Mouse (Mus musculus) cerebellum, adult 9-10 months (tissue): Measurements from ENCODE around the gene Slc25a53.
A peak's percentile ranks its signal among the peaks of the same experiment; 100 is the strongest.
"Not testable (repeated sequence)": the region's sequence is repeated elsewhere in the genome, so short reads cannot be mapped to it uniquely, and the experiment has no call there.

Experiments used
- DNase-seq: peaks from one replicate; pipeline ENCODE4 v3.0.0; 2022

The Slc25a53 gene

DNA sequence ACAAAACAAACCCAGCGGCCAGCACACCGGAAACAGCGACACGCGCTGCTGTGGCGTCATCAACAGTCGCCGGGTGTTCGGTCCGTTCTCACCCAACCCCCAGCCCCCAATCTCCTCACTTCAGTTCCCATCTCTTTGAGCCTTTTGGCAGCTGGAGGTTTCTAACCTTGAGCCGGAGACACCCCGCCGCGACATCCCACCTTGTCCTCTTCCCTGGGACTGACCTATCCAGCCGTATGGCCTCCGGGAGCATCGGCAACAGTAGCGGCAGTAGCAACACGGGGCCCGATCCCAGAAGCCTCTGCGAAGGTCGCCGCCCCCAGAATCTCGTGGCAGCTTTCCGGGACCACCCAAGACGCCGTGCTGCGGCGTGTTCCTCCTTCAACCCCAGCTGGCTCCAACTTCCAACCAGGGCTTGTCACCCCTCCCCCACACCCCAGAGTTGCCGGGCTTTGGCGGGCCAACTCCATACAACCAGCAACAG is at the start of gene Slc25a53:
Gene Slc25a53 (minus strand): TSS at position 303 of the 484 bp plus-strand sequence.
- DNase-seq, result peak; percentile 76

DNA sequence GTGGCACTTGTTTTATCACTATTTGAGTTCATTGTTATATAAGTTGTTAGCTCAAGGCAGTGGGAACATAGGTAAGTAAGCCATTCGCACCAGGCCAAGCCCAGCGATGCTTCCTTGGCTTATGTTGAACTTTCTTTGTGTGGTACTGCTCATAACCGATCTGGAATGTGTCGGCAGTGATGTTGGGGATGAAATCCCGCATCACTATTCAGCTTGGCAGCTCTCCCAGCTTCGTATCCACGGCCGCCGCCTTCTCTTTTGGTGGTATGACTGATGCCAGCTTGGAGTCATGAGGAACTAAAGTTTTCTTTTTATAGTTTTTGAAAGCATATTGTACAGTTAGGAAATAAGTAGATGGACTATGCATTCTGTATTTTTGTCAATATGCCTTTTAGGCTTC is 25.1 kb upstream of the Slc25a53 start:
- no peak for DNase-seq

DNA sequence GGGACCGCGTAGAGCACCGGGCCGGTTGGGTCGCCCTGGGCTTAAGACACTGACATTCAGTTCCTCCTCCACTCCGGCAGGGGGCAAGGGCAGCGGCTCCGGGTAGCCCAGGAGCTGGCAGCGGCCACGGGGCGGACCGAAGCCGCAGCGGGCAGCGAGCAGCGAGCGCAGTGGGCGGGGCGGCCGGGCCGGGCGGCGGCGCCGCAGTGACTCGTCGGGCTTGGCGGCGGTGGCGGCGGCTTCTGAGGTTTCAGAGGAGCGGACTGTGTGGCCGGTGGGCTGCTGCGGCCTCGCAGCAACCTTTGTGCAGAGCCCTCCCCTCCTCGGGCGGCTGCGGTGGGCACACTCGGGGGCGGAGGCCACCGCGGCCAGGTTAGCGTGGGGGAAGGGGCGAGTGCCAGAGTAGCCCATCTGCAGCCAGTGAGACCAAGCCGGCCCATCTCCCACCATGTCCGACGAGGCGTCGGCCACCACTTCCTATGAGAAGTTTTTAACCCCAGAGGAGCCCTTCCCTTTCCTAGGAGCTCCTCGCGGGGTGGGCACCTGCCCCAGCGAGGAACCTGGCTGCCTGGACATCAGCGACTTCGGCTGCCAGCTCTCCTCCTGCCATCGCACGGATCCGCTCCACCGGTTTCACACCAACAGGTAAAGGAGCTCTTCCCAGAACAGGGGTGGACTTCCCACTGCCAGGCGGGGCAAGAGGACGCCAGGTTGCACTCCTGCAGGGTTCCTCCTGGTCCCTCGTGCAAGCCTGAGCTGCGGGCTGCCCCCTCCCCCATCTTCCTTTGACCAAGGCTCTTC is 11.5 kb upstream of the Slc25a53 start, which contains the start of gene Fam199x:
Gene Fam199x (plus strand): TSS at position 170 of the 801 bp plus-strand sequence.
- peak; percentile 78 for DNase-seq

DNA sequence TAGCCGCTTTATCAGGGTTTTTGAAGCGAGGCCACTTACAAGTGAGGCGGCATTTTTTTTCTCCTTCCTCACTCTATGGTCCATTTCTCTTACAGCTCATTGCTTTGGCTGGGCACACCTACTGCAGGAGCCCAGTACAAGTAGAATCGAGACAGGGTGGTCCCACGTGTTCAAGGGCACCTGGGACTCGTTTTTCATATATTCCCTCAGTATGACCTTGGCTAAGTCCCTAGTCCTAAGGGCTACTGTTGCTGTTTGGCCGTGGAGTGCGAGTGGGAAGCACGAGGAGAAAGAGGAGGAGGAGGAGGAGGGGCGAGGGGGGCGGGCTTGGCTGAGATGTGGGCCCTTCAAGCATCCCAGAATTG is 10.9 kb upstream of the Slc25a53 start:
- no peak for DNase-seq

DNA sequence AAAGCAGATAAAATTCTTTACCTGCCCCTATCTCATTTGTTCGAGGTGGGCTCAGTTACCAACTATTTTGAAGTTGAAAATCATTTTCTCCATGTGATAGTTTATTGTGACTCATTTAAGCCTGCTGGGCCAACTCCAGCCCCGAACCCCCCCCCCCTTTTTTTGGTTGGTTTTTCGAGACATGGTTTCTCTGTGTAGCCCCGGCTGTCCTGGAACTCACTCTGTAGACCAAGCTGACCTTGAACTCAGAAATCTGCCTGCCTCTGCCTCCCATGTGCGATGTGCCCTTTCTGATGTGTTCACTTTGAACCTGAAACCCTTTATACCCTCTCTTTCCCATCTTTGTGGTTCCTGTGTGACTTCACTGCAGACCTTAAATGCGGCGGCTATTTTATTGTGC is 400 bp upstream of the Slc25a53 start:
- no peak for DNase-seq

DNA sequence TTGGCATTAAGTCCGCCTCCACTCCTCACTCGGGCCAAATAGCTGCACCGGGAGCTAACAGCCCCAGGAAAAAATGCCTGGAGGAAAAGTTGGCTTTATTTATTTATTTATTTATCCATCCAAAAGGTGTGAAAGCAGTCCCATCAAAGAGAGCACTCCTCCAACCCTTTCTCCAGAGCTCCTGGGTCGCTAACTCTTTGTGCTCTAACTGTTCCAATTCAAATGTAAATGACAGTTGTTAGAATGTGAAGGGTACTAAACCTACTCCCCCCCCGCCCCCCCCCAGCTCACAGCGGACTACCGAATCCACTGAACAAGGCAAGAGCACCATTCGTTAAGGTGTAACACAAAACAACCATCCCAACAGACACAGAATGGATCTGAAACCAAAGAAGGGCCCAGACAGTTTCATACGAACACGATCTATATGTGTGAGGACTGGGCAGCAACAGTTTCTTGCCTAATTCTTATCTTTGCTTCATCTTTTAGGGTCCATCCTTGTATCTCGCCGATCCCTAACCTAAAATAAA is 567 bp downstream of the Slc25a53 start:
- DNase-seq, result no peak

DNA sequence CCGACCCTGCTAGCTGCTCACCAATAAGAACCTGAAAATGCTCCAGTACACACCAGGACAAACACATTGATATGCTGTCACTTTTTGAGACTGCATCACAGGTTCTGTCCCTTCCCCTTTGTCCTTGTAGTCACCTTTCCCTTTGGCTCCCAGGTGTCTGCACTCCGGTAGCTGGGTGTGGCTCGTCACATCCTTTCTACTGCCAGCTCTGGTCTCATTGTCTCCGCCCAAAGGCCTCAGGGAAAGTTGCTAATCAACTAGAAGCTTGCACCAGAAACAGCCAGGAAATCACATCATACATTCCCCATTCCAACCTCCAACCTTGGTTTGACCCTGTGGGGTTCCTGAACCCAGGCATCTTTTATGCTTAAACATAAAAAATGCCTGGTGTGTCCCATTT is 3.8 kb downstream of the Slc25a53 start:
- no peak for DNase-seq

DNA sequence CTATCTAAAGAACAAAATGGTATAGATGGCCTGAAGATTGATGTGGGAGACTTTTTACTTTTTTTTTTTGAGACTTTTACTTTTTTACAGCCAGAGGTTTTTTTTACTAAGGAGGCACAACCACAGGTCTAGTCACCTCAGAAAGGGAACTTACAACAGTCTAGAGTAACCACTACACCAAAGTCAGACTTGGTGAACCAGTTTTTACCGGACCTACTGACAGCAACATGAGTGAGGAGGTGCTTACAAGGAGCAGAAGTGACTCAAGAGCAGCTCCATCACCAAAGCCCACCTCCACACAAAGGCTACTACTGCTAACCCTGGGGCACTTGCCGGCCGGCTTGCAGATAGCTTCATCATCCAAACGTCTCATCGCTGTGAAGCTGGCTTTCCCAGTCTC is 6.4 kb downstream of the Slc25a53 start:
- no peak for DNase-seq

DNA sequence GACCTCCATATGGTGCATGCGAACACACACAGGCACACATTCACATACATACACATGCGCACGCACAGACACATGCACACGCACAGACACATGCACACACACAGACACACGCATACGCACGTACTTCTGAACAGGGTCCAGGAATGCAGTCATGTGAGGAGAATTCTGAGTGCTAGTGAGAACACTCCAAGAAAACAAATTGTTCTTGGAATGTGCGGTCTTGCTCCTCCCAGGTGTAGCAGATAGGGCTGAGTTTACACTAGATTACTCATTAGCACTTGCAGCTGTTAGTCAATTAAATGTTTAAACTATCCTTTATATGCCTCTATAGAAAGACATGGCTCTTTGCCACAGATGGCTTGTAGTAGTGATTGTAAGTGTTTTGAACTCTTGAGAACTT is 7.2 kb downstream of the Slc25a53 start:
- no peak for DNase-seq

DNA sequence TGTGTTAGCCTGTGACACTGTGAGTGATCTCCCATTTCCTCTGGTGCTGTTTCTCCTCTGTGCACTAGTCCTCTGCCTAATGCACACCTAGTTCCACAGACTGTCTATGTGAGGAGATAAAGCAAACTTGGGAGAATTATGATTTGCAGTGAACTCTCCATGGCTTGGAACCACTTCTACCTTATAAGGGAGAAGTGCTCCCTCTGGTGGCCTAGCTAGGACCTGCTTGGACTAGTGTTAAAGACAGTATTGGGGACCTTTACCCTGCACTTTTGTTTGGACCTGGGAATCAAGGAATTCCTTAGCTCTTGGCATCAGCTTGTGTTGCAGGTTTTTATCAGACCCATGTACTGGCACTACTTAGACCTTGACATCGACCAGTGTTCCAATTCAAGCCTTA is 18.8 kb downstream of the Slc25a53 start:
- DNase-seq, result peak; percentile 69

DNA sequence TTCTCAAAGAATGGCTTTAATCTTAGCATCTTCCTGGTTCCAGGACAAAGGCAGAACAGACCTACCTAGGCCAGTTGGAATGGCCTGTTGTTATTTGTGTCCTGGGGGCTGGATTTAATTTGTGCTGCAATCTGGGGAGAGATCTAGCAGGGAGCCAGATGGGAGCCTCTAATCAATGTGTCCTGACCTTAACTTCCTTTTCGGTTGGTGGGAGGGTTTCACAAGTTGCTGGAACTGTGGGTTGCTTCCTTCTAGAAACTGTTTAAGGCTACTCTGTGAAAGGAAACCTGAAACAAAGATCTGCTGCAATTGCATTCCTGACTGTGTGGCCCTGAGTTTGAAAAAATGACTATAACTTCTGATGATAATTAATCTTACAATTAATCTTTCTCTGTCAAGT is 20.4 kb downstream of the Slc25a53 start:
- DNase-seq, result no peak

DNA sequence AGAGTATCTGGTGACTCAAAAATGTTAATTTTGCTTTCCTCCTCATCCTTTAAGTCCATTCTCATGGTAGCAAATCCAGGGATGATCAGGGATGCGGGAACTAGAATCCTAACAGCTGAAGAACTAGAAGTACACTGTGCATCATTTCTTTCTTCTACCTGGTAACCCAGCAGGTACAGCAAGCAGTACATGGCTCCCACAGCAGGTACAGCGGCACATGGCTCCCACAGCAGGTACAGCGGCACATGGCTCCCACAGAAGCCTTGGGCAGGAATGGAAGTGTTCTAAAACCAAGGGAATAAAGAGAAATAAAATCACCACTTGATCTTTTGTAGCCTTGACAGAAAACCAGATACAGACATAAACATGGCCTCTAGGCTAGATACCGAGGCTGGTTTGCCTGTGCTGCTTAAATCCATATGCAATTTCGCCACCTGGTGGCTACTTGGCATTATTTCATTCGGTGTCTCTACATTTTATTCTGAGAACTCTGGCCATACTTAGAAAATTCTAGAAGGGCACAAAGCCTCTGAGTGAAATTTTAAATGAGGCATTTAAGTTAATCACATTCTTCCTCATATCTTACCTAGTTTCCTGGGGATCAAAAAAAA is 22.9 kb downstream of the Slc25a53 start:
- peak; percentile 81 for DNase-seq

DNA sequence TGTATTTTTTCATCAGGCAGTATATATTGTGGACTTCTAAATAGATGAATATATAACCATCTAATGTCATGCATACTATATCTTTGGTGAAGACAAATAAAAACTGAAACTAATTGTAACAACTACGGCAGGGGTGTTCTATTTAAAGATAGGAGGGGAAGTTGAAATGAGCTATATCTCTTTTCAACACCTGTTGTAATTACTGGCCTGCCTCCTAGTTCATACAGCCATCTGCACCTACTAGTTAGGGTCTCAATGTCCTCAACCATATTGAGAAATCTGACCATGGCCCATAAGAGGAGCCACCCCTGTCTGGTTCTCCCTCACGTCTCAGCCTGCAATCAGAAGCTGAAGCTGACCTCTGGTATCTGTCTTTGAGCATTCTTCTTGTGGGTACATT is 41.8 kb downstream of the Slc25a53 start:
- DNase-seq, result no peak

DNA sequence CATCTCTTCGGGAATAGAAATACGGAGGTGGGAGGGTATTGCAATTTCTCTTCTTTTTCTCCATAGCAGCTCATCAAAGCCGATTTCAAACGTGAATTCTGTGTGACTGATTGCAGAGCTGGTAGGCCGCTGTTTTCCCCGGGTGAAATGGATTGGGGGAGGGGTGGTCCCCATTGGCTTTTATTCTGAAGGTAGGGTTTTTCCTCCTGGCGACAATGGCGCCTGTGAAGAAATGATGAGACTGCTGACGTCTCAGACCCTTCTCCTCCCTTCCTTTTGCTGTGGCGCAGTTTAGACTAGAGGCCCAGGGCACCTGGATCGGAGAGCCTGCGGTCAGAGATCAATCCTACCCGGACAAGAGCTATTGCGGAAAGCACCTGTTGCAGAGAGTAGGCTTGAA is 44.5 kb downstream of the Slc25a53 start:
- peak; percentile 53 for DNase-seq

DNA sequence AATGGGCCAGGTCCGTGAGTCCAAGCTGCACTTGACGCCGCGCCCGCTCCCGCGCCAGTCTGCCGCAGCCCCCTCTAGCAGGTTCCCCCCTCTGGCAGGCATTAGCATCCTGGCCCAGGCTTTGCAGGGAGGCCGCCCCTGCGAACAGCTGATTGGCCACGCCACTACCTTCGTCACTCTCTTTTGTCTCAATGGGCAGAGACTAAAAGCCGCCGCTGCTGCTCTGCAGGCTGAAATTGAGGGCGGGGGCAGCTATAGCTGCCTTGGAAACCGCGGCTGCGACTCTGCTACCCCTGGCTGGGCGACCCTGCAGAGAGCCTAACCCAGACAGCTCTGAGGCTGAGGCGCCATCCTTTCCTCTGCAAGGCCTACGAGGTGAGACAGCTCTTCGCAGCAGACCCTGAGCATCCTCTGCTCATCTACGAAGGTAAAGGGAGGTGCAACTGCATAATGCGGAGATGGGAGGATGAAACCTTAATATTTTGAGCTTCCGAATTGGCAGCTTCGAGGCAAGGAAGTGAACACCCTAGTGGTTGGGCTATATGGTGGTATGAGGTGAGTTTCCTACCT is 45.0 kb downstream of the Slc25a53 start, which contains the start of gene Zcchc18:
Gene Zcchc18 (plus strand): TSS at position 178 of the 570 bp plus-strand sequence.
- peak; percentile 87 for DNase-seq

DNA sequence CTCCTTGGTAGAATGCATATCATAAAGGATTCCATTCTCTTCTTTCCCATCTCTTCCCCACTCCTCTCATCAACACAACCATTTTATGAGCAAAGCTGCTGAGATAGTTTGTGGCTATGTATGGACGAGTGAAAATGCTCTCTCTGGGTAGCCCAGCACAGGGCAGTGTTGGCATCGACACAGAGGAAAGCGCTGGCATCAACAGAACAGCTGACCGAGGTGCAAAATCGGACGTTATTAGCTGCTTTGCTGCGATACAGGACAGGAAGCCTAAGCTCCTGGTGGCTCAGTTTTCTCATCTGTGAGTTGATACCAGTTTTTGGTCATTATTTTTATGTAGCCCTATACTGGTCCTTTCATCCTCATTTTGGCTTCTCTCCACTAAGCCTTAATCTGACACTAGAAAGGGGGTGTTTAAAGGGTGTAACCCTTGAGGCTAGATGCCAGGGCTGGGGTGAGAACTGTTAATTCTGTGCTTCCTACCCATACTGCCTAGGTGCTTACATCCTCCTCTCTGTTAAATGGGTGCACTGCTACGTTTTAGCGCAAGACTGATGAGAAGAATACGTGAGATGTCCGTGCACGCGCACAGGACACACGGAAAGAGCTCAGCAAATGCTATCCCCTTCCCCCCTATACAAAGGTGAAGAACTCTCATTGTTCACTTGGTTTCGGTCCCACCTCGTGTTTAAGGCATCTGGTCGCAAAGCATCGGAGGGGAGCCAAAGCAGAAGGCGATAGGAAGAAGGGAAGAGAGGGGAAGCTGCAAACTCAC is 45.7 kb downstream of the Slc25a53 start:
- DNase-seq, result peak; percentile 65

DNA sequence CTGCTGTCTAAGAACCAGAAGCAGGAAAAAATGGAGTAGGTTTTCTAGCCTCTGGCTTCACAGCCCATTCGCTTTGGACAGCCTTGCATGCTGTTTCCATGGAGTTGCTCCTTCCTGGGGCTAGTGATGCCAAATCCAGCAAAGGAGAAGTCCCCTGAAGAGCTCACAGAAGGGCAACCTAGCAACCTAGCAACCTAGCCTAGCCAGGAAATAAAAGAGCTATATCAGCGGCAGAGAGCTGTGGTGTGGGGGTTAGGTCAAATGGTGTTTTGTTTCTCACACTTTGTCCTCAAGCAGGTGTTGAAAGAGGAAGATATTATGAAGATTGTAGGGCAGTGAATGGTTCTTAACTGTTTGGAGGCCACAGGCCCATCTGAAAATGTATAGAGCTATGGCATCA is 46.8 kb downstream of the Slc25a53 start:
- no peak for DNase-seq

DNA sequence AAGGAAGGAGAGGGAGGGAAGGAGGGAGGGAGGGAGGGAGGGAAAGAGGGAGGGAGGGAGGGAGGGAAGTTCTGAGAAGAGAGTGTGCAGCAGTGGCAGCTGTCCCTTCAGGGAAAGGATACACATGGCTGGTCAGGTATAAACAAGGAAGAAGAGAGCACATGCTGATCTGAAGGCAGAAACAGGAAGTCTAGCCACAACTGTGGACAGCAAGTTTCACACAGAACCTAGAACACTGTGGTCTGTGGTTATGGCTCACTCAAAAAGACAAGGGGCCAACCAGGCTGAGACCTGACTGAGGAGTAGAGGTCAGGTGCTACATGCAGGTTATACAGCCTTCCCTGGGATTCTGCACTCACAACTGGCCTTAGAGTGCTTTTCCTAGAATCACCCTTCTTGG is 52.1 kb downstream of the Slc25a53 start:
- DNase-seq, result no peak

DNA sequence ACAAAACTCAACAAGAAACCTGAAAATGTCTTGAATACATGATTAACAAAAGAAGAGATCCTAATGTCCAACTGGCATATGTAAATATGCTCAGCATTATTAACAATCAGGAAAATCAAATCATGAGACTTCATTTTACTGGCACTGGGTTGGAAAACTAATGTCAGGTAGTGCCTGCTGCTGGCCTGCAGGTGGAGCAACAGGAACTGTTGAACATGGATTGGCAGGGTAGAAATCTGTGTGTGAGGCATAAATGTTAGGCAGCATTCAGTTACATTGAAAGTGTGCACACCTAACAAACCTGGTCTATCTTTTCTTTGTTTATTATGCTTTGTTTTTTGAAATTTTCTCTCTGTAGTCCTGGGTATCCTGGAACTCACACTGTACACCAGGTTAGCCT is 59.5 kb downstream of the Slc25a53 start:
- peak; percentile 64 for DNase-seq

DNA sequence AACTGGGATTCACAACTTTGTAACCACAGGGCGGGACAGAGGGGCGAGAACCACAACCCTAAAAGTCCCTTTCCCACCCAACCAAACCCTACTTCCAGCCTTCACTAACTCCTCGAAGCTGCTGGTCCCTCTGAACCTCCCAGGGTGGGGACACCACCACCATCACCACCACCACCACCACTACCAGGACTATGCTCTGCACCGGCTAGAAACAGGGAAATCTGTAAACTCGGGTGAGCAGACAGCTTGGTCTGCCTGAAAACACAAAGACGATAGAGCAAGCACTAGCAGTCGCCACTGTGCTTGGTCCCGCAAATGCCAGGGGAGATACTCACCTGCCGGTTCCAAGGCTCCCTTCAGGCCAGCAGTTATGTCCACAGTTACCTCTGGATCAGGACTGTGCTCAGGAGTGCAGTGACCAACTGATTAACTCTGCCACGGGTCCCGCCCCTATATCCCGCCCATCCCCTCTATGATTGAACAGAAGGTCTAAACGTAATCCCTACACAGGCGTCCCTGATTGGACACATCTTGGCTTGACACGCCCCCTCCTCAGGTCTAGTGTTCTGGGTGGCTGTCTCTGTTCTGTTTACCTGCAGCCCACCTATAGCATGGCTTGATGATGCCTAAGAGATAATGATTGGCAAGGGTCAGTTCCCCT is 61.5 kb downstream of the Slc25a53 start, which contains the start of the genes Tmsb15l and Tmsb15b1:
Gene Tmsb15l (minus strand): TSS at position 446 of the 661 bp plus-strand sequence.
Gene Tmsb15b1 (minus strand): TSS at position 451 of the 661 bp plus-strand sequence.
- DNase-seq, result peak; percentile 67

DNA sequence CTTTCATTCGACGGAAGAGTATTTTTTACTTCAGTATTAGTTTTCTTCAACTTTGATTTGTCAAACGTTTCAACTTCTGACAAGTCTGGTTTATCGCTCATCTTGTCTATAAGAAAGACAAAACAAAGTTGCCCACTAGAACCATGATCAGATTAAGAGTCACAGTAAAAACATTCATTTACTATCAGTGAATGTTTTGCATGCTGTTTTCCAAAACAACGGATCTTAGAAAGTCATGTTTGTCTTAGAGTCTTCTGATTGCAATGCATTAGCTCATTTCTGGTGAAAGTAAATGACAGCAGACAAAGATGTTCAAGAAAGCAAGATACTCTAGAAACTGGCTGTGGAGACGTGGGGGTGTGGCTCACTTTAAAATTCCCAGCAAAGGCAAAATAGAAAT is 62.7 kb downstream of the Slc25a53 start, which contains the start of gene Tmsb15b2:
Gene Tmsb15b2 (minus strand): TSS at position 101 of the 400 bp plus-strand sequence.
- DNase-seq, result not testable (repeated sequence)

DNA sequence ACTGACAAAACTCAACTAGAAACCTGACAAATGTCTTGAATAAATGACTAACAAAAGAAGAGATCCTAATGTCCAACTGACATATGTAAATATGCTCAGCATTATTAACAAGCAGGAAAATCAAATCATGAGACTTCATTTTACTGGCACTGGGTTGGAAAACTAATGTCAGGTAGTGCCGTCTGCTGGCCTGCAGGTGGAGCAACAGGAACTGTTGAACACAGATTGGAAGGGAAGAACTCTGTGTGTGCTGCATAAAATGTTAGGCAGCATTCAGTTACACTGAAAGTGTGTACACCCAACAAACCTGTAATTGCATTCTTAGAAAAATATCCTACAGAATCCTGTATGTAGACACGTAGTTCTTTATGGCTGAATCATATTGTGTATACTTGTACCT is 78.4 kb downstream of the Slc25a53 start:
- DNase-seq, result peak; percentile 39
